Mouse (Mus musculus): ENCODE results near the gene Tcf3.

GRCm38 (mm10) chr10:80395025-80395627 lies 38.3 kb downstream of the Tcf3 start:
- TF ChIP-seq POLR2A (IDR thresholded peaks at IDR 0.05; ENCODE audit: borderline replicate concordance, low read depth, low read length) (no peak), CTCF (IDR thresholded peaks at IDR 0.05; ENCODE audit: low read depth, low read length) (no peak)
